Mouse (Mus musculus) heart, embryonic 14.5 days (tissue): Measurements from ENCODE around the gene Myo15. TPM values are rescaled to one million over a fixed set of nuclear protein-coding genes. Genes with fewer than 3 reads are reported as not detected.
A peak's percentile ranks its signal among the peaks of the same experiment; 100 is the strongest.
"Not testable (repeated sequence)": the region's sequence is repeated elsewhere in the genome, so short reads cannot be mapped to it uniquely, and the experiment has no call there.

ENCODE experiments used
- ATAC-seq: fragments of 200-750 bp; cut with Nextera tagmentation; 2 replicates; pipeline ENCODE4 v1.8.0; 2017; ENCODE audit warnings: low read depth, moderate TSS enrichment; ENCODE audit not compliant: insufficient number of reproducible peaks, insufficient read depth, low FRiP score
- H3K27ac ChIP-seq, 2 experiments: fragments of 200-500 bp in 1 of 2; fragments of 300-500 bp in 1 of 2; sonication (generic) in 1 of 2; replicated peaks in 1 of 2; 2 replicates each; pipeline ENCODE4 v1.5.1; 2012 to 2014; ENCODE audit warnings: low read depth in 2 of 2, low read length in 2 of 2, control low read depth in 1 of 2, mild to moderate bottlenecking in 1 of 2, mixed read lengths in 1 of 2; ENCODE audit not compliant: control insufficient read depth in 1 of 2, insufficient read depth in 1 of 2
- H3K27me3 ChIP-seq: fragments of 300-500 bp; sonication (generic); 2 replicates; pipeline ENCODE4 v1.6.1; 2014; ENCODE audit warnings: mild to moderate bottlenecking, low read length, control low read depth; ENCODE audit not compliant: control insufficient read depth, insufficient read depth
- H3K36me3 ChIP-seq: fragments of 300-500 bp; sonication (generic); 2 replicates; pipeline ENCODE4 v1.6.1; 2014; ENCODE audit warnings: mild to moderate bottlenecking, control low read depth, low read length, mixed read lengths; ENCODE audit not compliant: control insufficient read depth, insufficient read depth
- H3K4me1 ChIP-seq, 2 experiments: fragments of 200-500 bp in 1 of 2; fragments of 300-500 bp in 1 of 2; sonication (generic) in 1 of 2; 2 replicates each; pipeline ENCODE4 v1.6.1; 2012 to 2014; ENCODE audit warnings: low read length in 2 of 2, control low read depth in 1 of 2, mixed read lengths in 1 of 2; ENCODE audit not compliant: control insufficient read depth in 2 of 2, insufficient read depth in 2 of 2
- H3K4me2 ChIP-seq: fragments of 300-500 bp; sonication (generic); 2 replicates; pipeline ENCODE4 v1.6.1; 2014; ENCODE audit warnings: mild to moderate bottlenecking, low read length
- H3K4me3 ChIP-seq, 2 experiments: fragments of 200-500 bp in 1 of 2; fragments of 300-500 bp in 1 of 2; sonication (generic) in 1 of 2; 2 replicates each; pipeline ENCODE4 v1.5.1; 2012 to 2014; ENCODE audit warnings: low read length in 2 of 2, mild to moderate bottlenecking in 2 of 2, control low read depth in 1 of 2, low read depth in 1 of 2, moderate library complexity in 1 of 2; ENCODE audit not compliant: control insufficient read depth in 1 of 2, insufficient read depth in 1 of 2
- H3K9ac ChIP-seq: fragments of 300-500 bp; sonication (generic); 2 replicates; pipeline ENCODE4 v1.6.1; 2014; ENCODE audit warnings: mild to moderate bottlenecking, low read length
- H3K9me3 ChIP-seq: fragments of 300-500 bp; sonication (generic); 2 replicates; pipeline ENCODE4 v1.6.1; 2016; ENCODE audit warnings: low read length, control low read depth; ENCODE audit not compliant: control insufficient read depth
- WGBS: fragments of 180-500 bp; shearing (Covaris S2); extraction: QIAGEN DNeasy Blood & Tissue Kit; methylation state at CpG from one replicate; pipeline ENCODE4 v1.1.7; 2014; 5-methylcytosine and 5-hydroxymethylcytosine counted together
- polyA plus RNA-seq: library from polyadenylated mRNA; unstranded; fragments of >200 nt; fragmentation: Nextera tagmentation; extraction: Ambion mirVana; gene quantifications from 2 replicates; pipeline ENCODE4 v1.2.1, GENCODE M21; 2014

The Myo15 gene
- polyA plus RNA-seq, 1 experiment from 2014 or later = 0.01 TPM

DNA sequence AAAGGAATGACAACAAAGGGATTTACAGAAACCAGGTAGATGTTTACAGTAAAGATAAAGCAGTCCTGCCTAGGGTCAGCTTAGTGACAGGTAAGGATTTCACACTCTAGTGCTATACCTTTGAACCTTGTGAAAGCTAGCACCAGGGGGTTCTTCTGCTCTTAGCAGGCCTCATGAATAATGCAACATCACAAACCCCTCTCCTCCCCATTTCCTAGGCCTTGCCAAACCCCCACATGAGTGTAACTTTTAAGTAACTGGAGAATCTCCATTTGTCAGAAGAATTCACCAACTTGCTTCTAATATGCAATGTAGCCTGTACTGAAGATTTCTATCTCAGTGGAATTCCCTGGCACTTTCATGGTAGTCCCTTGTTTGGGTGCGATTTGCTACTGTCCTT, 29.5 kb upstream of the Myo15 start:
- not testable (repeated sequence) for H3K4me2 ChIP-seq, H3K9ac ChIP-seq, H3K4me1 ChIP-seq, H3K27ac ChIP-seq, H3K27me3 ChIP-seq, H3K4me3 ChIP-seq, ATAC-seq, H3K9me3 ChIP-seq
- H3K36me3 ChIP-seq = peaks cover 94% of the 10 kb centered on the region
- WGBS = 38% methylated on average over 1 of the region's 1 CpGs

DNA sequence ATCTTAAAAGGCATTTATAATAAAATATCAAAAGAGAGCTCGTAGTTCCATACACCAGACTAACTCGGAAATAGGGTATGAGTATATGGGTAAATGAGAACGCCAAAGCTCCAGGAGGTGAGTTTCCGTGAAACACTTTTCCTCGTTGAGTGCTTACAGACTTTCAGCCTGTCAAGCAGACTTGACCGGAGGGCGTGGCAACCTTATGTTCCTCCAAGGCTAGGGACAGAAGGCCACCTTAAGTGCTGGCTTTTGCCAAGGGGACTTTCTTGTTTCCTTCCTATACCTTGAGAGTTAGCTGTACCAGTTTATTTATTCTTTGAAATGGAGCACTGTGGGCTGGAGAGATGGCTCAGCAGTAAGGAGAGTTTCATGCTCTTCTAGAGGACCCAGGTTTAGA, 29.0 kb upstream of the Myo15 start:
- WGBS = 58% methylated on average over 7 of the region's 7 CpGs
- Histone ChIP-seq H3K9ac (no peak overlapping the region), H3K4me3 (no peak overlapping the region), H3K27ac (no peak overlapping the region), H3K4me2 (no peak overlapping the region), H3K9me3 (no peaks in the 10 kb centered on the region), H3K4me1 (no peaks in the 10 kb centered on the region), H3K27me3 (no peaks in the 10 kb centered on the region), H3K36me3 (peaks cover 90% of the 10 kb centered on the region)
- ATAC-seq = no peak

DNA sequence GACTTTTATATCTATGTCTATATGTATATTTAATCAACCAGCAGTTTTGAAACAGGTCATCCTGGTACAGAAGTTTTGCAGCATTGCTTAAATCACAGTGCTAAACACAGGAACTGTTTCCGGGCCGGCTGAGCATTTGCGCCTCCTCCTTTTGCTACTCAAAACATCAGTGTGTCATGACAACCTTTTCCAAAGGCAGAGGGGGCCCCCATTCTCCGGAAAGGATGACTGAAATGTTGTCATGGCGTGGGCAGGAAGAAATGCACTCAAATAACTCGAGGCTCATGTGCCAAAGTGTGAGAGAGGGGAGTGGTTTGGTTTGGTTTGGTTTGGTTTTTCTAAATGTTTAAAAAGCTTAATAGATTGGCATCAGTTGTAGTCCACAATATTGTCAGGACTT, 26.2 kb upstream of the Myo15 start:
- H3K27ac ChIP-seq = no peak overlapping the region
- peaks cover 65% of the 10 kb centered on the region for H3K36me3 ChIP-seq
- H3K4me2 ChIP-seq = no peak overlapping the region
- no peaks in the 10 kb centered on the region for H3K9me3 ChIP-seq
- no peaks in the 10 kb centered on the region for H3K4me1 ChIP-seq
- H3K27me3 ChIP-seq = no peaks in the 10 kb centered on the region
- no peak for ATAC-seq
- H3K4me3 ChIP-seq = no peak overlapping the region
- no peak overlapping the region for H3K9ac ChIP-seq
- WGBS = 84% methylated on average over 6 of the region's 6 CpGs

DNA sequence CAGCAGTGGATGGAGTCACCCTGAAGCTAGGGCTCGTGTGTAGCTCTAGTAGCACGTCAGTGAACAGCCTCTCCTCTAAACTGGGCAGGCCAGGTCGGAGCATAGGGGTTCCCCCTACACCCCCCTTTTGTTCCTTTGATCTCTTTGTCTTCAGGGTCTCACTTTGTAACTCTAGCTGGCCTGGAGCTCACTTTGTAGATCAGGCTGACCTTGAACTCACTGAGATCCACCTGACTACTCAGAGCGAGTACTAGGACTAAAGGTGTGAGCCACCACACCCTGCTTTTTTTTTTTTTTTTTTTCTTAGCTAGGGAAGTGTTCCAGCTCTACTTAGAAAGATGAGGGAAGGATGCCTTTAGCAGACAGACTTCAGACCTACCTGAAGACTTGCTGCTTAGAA, 25.1 kb upstream of the Myo15 start:
- H3K4me3 ChIP-seq = no peak overlapping the region
- no peaks in the 10 kb centered on the region for H3K9me3 ChIP-seq
- H3K9ac ChIP-seq = no peak overlapping the region
- no peak overlapping the region for H3K27ac ChIP-seq
- WGBS = 74% methylated on average over 4 of the region's 4 CpGs
- H3K4me1 ChIP-seq = no peaks in the 10 kb centered on the region
- H3K4me2 ChIP-seq = no peak overlapping the region
- H3K27me3 ChIP-seq = no peaks in the 10 kb centered on the region
- ATAC-seq = no peak
- peaks cover 54% of the 10 kb centered on the region for H3K36me3 ChIP-seq

DNA sequence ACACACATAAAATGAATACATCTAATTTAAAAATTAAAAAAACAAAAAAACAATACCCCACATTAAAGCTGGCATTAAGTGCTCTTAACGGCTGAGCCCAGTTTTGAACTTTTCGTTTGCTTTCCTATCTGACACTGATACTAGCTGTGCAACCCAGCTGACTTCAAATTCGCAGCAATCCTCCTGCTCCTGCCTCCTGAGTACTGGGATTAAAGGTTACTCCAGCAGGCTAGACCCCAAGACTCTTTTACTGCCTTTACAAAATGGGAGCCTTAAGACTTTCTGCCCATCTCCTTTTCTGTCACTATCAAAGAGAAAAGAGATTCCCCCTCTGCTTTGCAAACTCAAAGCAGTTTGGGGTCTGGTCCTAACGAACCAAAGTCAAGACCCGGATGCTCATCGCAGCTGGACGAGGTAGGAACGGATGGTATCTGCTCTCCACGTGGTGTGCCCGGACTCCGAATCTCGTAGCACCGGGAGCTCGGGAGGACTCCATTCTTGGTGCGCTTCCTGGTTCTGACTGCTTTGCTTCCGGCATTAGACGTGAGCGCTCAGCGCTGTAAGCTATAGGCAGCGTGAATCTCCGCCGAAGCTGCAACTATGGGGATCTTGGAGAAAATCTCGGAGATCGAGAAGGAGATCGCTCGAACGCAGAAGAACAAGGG, 14.9 kb upstream of the Myo15 start, which contains the start of gene Drg2:
Gene Drg2 (plus strand): TSS at position 512 of the 665 bp plus-strand sequence.
- peak within 1 kb of the TSS; percentile 43 to 63 for H3K27ac ChIP-seq
- peak within 1 kb of the TSS; percentile 89 for H3K9ac ChIP-seq
- no peaks in the 10 kb centered on the region for H3K27me3 ChIP-seq
- peak within 1 kb of the TSS; percentile 90 for H3K4me2 ChIP-seq
- 5% methylated on average over 27 of the region's 27 CpGs for WGBS
- peak within 1 kb of the TSS; percentile 65 to 89 for H3K4me3 ChIP-seq
- peaks cover 34% of the 10 kb centered on the region for H3K36me3 ChIP-seq
- peak; percentile 74 for ATAC-seq
- no peaks in the 10 kb centered on the region for H3K9me3 ChIP-seq
- H3K4me1 ChIP-seq = peaks cover 6 to 14% of the 10 kb centered on the region in 2 experiments

DNA sequence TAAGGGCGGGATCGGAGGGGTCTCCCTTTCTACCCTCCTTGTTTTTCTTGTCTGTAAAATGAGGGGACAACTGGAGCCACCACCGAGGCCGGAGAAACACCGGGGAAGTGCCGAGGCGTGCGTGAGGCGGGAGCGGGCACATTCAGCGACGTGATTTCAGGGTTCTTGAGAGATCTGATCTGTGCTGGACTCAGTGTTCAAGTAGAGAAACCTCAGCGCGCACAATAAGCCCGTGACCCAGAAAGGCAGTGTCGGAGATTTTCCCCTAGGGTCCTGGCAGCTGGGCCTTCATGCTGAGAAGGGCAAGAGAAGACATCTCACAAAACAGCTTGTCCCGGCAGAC, 14.4 kb upstream of the Myo15 start:
- ATAC-seq = no peak

DNA sequence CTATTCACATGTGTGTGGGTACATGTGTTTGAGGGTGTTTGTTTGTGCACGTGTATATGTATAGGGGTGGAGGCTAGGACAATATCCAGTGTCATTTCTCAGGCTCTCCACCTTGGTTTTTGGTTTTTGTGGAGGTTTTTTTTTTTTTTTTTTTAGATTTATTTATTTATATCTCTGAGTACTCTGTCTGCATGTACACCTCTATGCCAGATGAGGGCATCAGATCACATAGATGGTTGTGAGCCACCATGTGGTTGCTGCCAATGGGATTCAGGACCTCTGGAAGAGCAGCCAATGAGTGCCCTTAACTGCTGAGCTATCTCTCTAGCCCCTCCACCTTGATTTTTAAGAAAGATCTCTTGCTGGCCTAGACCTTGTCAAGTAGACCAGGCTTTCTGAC, 11.2 kb upstream of the Myo15 start:
- H3K9ac ChIP-seq = no peak overlapping the region
- WGBS = 91% methylated on average over 1 of the region's 1 CpGs
- no peak overlapping the region for H3K27ac ChIP-seq
- H3K4me1 ChIP-seq = peaks cover 6 to 14% of the 10 kb centered on the region in 2 experiments
- no peak overlapping the region for H3K4me2 ChIP-seq
- no peaks in the 10 kb centered on the region for H3K9me3 ChIP-seq
- H3K4me3 ChIP-seq = no peak overlapping the region
- H3K36me3 ChIP-seq = peaks cover 72% of the 10 kb centered on the region
- no peak for ATAC-seq
- H3K27me3 ChIP-seq = no peaks in the 10 kb centered on the region

More for the DNA sequence above, 14.4 kb upstream of the Myo15 start:
- H3K36me3 ChIP-seq = peaks cover 40% of the 10 kb centered on the region
- WGBS = under 1% methylated on average over 17 of the region's 17 CpGs
- no peaks in the 10 kb centered on the region for H3K27me3 ChIP-seq
- peaks cover 6 to 14% of the 10 kb centered on the region in 2 experiments for H3K4me1 ChIP-seq
- no peaks in the 10 kb centered on the region for H3K9me3 ChIP-seq
- H3K4me2 ChIP-seq = peak overlapping the region; percentile 90
- peak overlapping the region; percentile 89 for H3K9ac ChIP-seq
- peak overlapping the region; percentile 43 to 63; a peak in 3 of 4 replicates for H3K27ac ChIP-seq
- H3K4me3 ChIP-seq = peak overlapping the region; percentile 65 to 89

DNA sequence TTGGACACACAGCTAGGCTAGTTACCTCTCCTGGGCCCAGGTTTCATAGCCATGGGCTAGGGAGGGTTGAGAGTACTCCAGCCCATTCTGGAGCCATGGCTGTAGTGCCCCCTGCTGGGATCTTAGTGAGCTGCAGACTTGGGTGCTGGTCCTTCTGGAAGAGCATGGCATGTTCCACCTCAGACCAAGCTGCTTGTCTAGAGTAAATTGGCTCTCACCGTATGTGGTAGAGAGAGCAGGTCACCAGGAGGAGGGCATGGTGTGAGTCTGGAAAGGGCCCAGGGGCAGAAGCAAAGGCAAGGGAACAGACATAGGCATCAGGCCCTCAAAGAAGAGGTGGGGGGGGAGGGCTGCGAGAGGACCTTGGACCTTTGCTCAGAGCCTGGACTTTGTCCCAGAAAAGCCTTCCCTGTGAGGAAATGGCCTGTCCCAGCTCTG, 3.2 kb upstream of the Myo15 start:
- H3K27ac ChIP-seq = no peak overlapping the region
- no peaks in the 10 kb centered on the region for H3K27me3 ChIP-seq
- peaks cover 93% of the 10 kb centered on the region for H3K36me3 ChIP-seq
- no peak overlapping the region for H3K9ac ChIP-seq
- 88% methylated on average over 2 of the region's 2 CpGs for WGBS
- no peaks in the 10 kb centered on the region for H3K9me3 ChIP-seq
- no peak overlapping the region for H3K4me3 ChIP-seq
- H3K4me2 ChIP-seq = no peak overlapping the region
- no peak for ATAC-seq
- no peaks in the 10 kb centered on the region for H3K4me1 ChIP-seq
